Mouse (Mus musculus) stomach, postnatal 0 days (tissue): Measurements from ENCODE around the gene Pnp.

Experiments
- CTCF ChIP-seq: IDR thresholded peaks from 2 replicates; pipeline ENCODE4 v1.5.1; 2016; ENCODE audit warnings: antibody characterized with exemption, low read depth, mild to moderate bottlenecking, moderate library complexity
- EP300 ChIP-seq: optimal IDR thresholded peaks from 2 replicates; pipeline ENCODE3; 2016; ENCODE audit warnings: antibody characterized with exemption

- no peak for TF ChIP-seq CTCF
- no peak for TF ChIP-seq EP300
These were observed 39.3 kb upstream of the Pnp start for GRCm38 (mm10) chr14:50891621-50892020.
